Mouse (Mus musculus): ENCODE measurements around the gene Tkfc.

- TF ChIP-seq CTCF (IDR thresholded peaks at IDR 0.05; ENCODE audit: borderline replicate concordance, control insufficient read depth, extremely low read depth, insufficient read depth, low read length, poor library complexity) (no peak), POLR2A (IDR thresholded peaks at IDR 0.05; ENCODE audit: control insufficient read depth, extremely low read depth, insufficient read depth, low read length, poor library complexity) (no peak)
These were observed 18.2 kb downstream of the Tkfc start for GRCm38 (mm10) chr19:10587231-10587630.

Data from thymus, adult 2 months (tissue).